Mouse (Mus musculus): ENCODE measurements around the gene F2rl2. TPM values are rescaled to one million over a fixed set of nuclear protein-coding genes. Genes with fewer than 3 reads are reported as not detected.
A peak's percentile ranks its signal among the peaks of the same experiment; 100 is the strongest.

F2rl2 gene
- polyA plus RNA-seq, 1 experiment from 2014 or later: 0.58 TPM

- ATAC-seq: no peak
- H3K4me3 ChIP-seq: no peak overlapping the region
- no peaks in the 10 kb centered on the region for H3K9me3 ChIP-seq (replicated peaks)
- no peak overlapping the region for H3K9ac ChIP-seq
- no peak overlapping the region for H3K4me2 ChIP-seq
- H3K36me3 ChIP-seq (ENCODE audit: poor library complexity, severe bottlenecking): 0 out of 2 replicates have a peak, but pooled peaks cover 4% of the 10 kb centered on the region
- no peak overlapping the region for H3K27ac ChIP-seq
- no peaks in the 10 kb centered on the region for H3K27me3 ChIP-seq
- H3K4me1 ChIP-seq: 0 out of 2 replicates have a peak, but pooled peaks cover 3% of the 10 kb centered on the region
These were observed 15.4 kb downstream of the F2rl2 start for GRCm38 (mm10) chr13:95712054-95712453.

- H3K4me3 ChIP-seq: no peak overlapping the region
- no peak for ATAC-seq
These were observed 16.1 kb downstream of the F2rl2 start for GRCm38 (mm10) chr13:95712570-95713268.

GRCm38 (mm10) chr13:95714271-95714975 lies 17.8 kb downstream of the F2rl2 start:
- 70% methylated on average over 3 of the region's 3 CpGs for WGBS
- H3K4me1 ChIP-seq: 0 out of 2 replicates have a peak, but pooled peaks cover 3% of the 10 kb centered on the region
- no peak for ATAC-seq
- H3K9ac ChIP-seq: no peak overlapping the region
- H3K27ac ChIP-seq: no peak overlapping the region
- H3K9me3 ChIP-seq (replicated peaks): no peaks in the 10 kb centered on the region
- no peak overlapping the region for H3K4me3 ChIP-seq
- H3K36me3 ChIP-seq (ENCODE audit: poor library complexity, severe bottlenecking): 0 out of 2 replicates have a peak, but pooled peaks cover 4% of the 10 kb centered on the region
- no peak overlapping the region for H3K4me2 ChIP-seq
- no peaks in the 10 kb centered on the region for H3K27me3 ChIP-seq

More at GRCm38 (mm10) chr13:95712570-95713268, 16.1 kb downstream of the F2rl2 start:
- H3K4me2 ChIP-seq: no peak overlapping the region
- 97% methylated on average over 9 of the region's 9 CpGs for WGBS
- H3K27ac ChIP-seq: no peak overlapping the region
- H3K36me3 ChIP-seq (ENCODE audit: poor library complexity, severe bottlenecking): 0 out of 2 replicates have a peak, but pooled peaks cover 4% of the 10 kb centered on the region
- no peak overlapping the region for H3K9ac ChIP-seq
- H3K9me3 ChIP-seq (replicated peaks): no peaks in the 10 kb centered on the region
- 0 out of 2 replicates have a peak, but pooled peaks cover 3% of the 10 kb centered on the region for H3K4me1 ChIP-seq
- H3K27me3 ChIP-seq: no peaks in the 10 kb centered on the region

DNA sequence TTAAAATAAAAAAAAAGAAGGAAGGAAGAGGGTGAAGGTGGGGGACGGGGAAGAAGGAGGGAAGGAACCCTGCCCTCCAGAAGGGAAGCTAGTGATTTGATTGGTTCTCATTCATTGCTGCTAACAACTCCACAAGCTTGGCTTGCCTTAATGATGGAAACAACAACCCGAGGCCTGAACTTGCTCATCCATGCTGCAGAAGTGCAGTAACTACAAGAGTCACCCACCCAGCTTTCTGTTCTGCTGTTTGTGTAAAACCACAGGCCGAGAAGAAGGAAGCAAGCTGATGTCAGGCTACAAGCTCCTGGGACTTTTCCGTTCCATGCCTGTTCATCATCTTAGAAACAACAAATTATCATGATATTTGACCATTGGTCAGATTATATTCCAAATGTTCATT lies 18.7 kb downstream of the F2rl2 start:
- no peak overlapping the region for H3K9ac ChIP-seq
- 80% methylated on average over 4 of the region's 4 CpGs for WGBS
- H3K27ac ChIP-seq: no peak overlapping the region
- H3K4me1 ChIP-seq: peaks cover 7% of the 10 kb centered on the region; the same call in 1 of the 2 replicates
- no peak overlapping the region for H3K4me3 ChIP-seq
- H3K36me3 ChIP-seq (ENCODE audit: poor library complexity, severe bottlenecking): 0 out of 2 replicates have a peak, but pooled peaks cover 4% of the 10 kb centered on the region
- ATAC-seq: no peak
- H3K9me3 ChIP-seq (replicated peaks): no peaks in the 10 kb centered on the region
- no peak overlapping the region for H3K4me2 ChIP-seq
- H3K27me3 ChIP-seq: no peaks in the 10 kb centered on the region

DNA sequence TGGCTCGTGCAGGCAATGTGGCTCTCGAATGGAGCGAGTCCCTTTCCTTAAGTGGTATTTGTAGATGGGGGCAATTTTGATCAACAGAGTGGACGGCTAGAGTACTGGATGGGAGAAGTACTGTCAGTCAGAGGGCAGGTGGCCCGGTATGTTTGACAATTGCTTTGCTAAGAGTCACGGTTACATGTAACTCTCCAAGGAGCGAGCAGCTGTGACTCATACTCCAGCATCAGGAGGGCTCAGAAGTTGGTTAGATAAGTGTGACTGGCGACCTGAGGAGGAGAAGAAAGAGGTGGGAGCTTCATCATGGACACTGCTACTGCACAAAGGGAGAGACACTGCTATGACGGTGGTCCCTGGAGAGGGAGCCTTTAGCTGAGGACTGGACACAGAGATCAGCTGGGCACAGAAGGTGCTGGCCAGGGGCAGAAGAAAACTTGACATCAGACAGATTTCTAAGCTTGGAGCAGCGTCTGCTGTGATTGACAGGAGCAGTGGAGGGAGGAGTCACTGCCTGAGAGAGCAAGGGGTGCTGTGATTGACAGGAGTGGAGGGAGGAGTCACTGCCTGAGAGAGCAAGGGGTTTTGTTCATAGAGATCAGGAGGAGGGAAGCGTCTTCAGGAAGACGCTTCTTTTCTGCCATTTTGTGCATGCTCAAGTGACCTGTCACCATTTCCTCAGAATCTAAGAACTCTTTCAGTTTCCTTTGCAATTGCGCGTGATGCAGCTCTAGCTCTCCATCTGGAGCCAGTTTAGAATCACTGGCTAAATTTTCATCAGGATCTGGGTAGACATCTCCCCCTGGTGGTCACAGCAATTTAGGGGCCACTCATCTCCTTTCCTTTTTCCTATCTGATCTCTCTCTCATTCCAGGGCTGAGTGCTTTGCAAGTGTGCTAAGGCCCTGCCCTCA lies 22.9 kb downstream of the F2rl2 start:
- H3K27ac ChIP-seq: no peak overlapping the region
- H3K4me1 ChIP-seq: peaks cover 4% of the 10 kb centered on the region; the same call in 1 of the 2 replicates
- peak; percentile 95 for ATAC-seq
- 0 out of 2 replicates have a peak overlapping the region, but pooled peaks have one; percentile 18 for H3K4me3 ChIP-seq
- H3K36me3 ChIP-seq (ENCODE audit: poor library complexity, severe bottlenecking): peaks cover 10% of the 10 kb centered on the region; the same call in 1 of the 2 replicates
- H3K4me2 ChIP-seq: peak overlapping the region; percentile 46
- 57% methylated on average over 14 of the region's 14 CpGs for WGBS
- H3K27me3 ChIP-seq: no peaks in the 10 kb centered on the region
- no peaks in the 10 kb centered on the region for H3K9me3 ChIP-seq (replicated peaks)
- H3K9ac ChIP-seq: no peak overlapping the region

- WGBS: 94% methylated on average over 4 of the region's 4 CpGs
- Histone ChIP-seq H3K9ac (no peak overlapping the region), H3K4me1 (no peaks in the 10 kb centered on the region), H3K27ac (no peak overlapping the region), H3K4me3 (no peak overlapping the region), H3K36me3 (ENCODE audit: poor library complexity, severe bottlenecking) (peaks cover 9% of the 10 kb centered on the region; the same call in 1 of the 2 replicates), H3K4me2 (no peak overlapping the region), H3K27me3 (no peaks in the 10 kb centered on the region), H3K9me3 (replicated peaks) (no peaks in the 10 kb centered on the region)
- ATAC-seq: no peak
These were observed 33.8 kb downstream of the F2rl2 start for GRCm38 (mm10) chr13:95730491-95730890.

- no peak overlapping the region for H3K27ac ChIP-seq
- H3K4me3 ChIP-seq: no peak overlapping the region
- H3K9ac ChIP-seq: no peak overlapping the region
- H3K4me2 ChIP-seq: no peak overlapping the region
- WGBS: 76% methylated on average over 5 of the region's 5 CpGs
- no peak for ATAC-seq
- no peaks in the 10 kb centered on the region for H3K36me3 ChIP-seq (ENCODE audit: poor library complexity, severe bottlenecking)
- H3K27me3 ChIP-seq: no peaks in the 10 kb centered on the region
- no peaks in the 10 kb centered on the region for H3K9me3 ChIP-seq (replicated peaks)
- H3K4me1 ChIP-seq: peaks cover 5% of the 10 kb centered on the region; the same call in 1 of the 2 replicates
These were observed 43.0 kb downstream of the F2rl2 start for GRCm38 (mm10) chr13:95739651-95740050.

- Histone ChIP-seq H3K36me3 (ENCODE audit: poor library complexity, severe bottlenecking) (no peaks in the 10 kb centered on the region), H3K27me3 (no peaks in the 10 kb centered on the region), H3K4me1 (no peaks in the 10 kb centered on the region), H3K4me2 (no peak overlapping the region), H3K9me3 (replicated peaks) (no peaks in the 10 kb centered on the region), H3K27ac (no peak overlapping the region), H3K9ac (no peak overlapping the region), H3K4me3 (no peak overlapping the region)
- no peak for ATAC-seq
- WGBS: 93% methylated on average over 11 of the region's 11 CpGs
These were observed 45.4 kb downstream of the F2rl2 start for GRCm38 (mm10) chr13:95741813-95742689.

DNA sequence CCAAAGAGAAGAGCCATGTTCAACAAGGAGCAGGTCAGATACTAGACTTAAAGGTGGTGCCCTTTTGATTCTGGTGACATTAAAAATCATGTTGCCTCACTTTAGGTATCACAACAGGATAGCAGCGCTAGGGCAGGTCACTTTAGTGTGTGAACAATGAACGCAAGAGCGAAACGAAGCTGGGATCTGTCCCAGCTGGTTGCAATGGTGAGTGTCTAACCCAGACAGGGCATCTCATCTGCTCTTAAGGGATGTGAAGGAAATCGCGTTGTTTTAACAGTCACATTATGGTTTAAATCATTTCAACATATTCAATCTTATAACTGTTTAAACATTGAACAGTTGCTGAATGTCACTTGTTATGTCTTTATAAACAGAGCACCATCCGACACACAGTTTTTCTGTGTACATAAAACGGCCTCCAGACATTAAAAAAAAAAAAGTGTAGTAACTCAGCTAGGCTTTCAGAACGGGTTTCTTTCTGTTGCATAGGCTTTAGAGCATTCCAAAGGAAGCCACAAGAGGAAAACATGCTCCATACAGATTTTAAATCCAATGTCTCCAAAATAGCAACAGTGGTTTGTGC lies 46.3 kb downstream of the F2rl2 start:
- Histone ChIP-seq H3K9me3 (replicated peaks) (no peaks in the 10 kb centered on the region), H3K4me3 (no peak overlapping the region)
- ATAC-seq: no peak

GRCm38 (mm10) chr13:95745451-95745850 lies 48.8 kb downstream of the F2rl2 start:
- H3K4me2 ChIP-seq: no peak overlapping the region
- H3K9ac ChIP-seq: no peak overlapping the region
- no peaks in the 10 kb centered on the region for H3K36me3 ChIP-seq (ENCODE audit: poor library complexity, severe bottlenecking)
- ATAC-seq: no peak
- no peaks in the 10 kb centered on the region for H3K9me3 ChIP-seq (replicated peaks)
- H3K4me1 ChIP-seq: no peaks in the 10 kb centered on the region
- H3K27me3 ChIP-seq: no peaks in the 10 kb centered on the region
- 93% methylated on average over 4 of the region's 4 CpGs for WGBS
- no peak overlapping the region for H3K27ac ChIP-seq
- no peak overlapping the region for H3K4me3 ChIP-seq

More for the DNA sequence above, 46.3 kb downstream of the F2rl2 start:
- no peaks in the 10 kb centered on the region for H3K27me3 ChIP-seq
- WGBS: 89% methylated on average over 9 of the region's 9 CpGs
- H3K9ac ChIP-seq: no peak overlapping the region
- no peak overlapping the region for H3K27ac ChIP-seq
- H3K4me2 ChIP-seq: no peak overlapping the region
- no peaks in the 10 kb centered on the region for H3K36me3 ChIP-seq (ENCODE audit: poor library complexity, severe bottlenecking)
- no peaks in the 10 kb centered on the region for H3K4me1 ChIP-seq

GRCm38 (mm10) chr13:95746509-95746908 lies 49.9 kb downstream of the F2rl2 start:
- H3K4me2 ChIP-seq: no peak overlapping the region
- H3K27me3 ChIP-seq: no peaks in the 10 kb centered on the region
- peak; percentile 85; the same call in 1 of the 2 replicates for ATAC-seq
- H3K27ac ChIP-seq: no peak overlapping the region
- no peaks in the 10 kb centered on the region for H3K4me1 ChIP-seq
- H3K9me3 ChIP-seq (replicated peaks): no peaks in the 10 kb centered on the region
- WGBS: 8% methylated on average over 6 of the region's 6 CpGs
- H3K36me3 ChIP-seq (ENCODE audit: poor library complexity, severe bottlenecking): no peaks in the 10 kb centered on the region
- H3K4me3 ChIP-seq: no peak overlapping the region
- no peak overlapping the region for H3K9ac ChIP-seq
